Mouse (Mus musculus): Measurements from ENCODE around the gene Ralgapa1.
"Not testable (repeated sequence)": the region's sequence is repeated elsewhere in the genome, so short reads cannot be mapped to it uniquely, and the experiment has no call there.

The Ralgapa1 gene

DNA sequence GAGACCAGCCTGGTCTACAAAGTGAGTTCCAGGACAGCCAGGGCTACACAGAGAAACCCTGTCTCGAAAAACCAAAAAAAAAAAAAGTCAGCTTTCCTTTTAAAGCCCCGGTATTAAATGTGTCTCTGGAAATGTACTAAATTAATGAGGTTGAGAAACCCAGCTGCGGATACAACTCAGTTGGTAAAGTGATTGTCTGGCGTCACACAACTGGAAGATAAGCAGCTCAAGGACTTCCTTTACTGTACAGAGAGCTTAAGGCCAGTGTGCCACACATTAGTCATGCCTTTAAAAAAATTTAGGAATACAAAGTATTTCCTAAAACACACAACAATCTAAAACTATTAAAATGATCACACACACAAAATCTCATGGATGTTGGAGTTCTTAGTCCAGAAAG, 22.2 kb downstream of the Ralgapa1 start:
- no peak for DNase-seq

DNA sequence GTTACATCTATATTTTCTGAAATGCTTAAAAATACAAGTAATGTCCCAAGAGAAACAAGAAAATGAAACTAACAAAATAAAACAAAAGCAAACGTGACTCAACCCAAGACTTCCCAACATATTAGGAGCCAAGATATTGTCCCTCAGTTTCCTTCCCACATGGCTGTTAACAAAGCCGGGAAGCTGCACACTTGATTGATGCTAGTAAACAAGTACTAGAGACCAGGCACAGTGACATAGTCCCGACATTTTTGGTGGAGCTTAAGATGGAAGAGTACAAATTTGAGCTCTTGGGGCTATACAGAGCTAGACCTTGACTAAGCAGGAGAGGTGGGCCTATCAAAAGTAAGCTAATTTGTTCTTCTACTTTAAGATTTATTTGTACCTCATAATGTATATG, 23.9 kb downstream of the Ralgapa1 start:
- no peak for DNase-seq

DNA sequence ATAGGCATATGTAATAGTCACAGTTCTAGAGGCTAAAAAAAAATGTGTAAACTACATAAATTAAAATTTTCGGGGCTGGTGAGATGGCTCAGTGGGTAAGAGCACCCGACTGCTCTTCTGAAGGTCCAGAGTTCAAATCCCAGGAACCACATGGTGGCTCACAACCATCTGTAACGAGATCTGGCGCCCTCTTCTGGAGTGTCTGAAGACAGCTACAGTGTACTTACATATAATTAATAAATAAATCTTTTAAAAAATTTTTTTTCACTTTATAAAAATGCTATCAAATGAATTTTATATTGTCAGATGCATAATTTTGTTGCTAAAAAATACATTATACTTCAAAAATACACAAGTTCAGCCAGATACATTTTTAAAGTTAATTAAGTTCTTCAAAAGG, 26.5 kb downstream of the Ralgapa1 start:
- DNase-seq: not testable (repeated sequence)

DNA sequence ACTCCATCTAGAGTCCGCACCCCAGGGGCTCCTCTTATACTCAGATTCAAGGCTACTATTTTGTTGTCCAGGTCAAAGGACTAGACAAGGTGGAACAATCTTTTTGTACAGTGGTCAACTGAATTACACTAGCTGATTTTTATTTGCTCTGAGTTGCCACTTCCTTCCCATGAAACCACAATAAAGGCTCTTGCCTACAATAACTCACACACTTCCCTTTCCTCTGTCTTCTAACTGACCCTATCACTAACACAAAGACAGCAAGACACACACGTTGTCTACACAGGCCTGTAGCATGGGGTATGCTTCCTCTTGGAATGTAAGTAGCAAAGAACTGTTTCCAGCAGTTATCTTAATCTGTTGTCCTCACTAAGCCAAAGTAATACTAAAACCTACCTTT, 35.7 kb downstream of the Ralgapa1 start:
- DNase-seq: no peak

DNA sequence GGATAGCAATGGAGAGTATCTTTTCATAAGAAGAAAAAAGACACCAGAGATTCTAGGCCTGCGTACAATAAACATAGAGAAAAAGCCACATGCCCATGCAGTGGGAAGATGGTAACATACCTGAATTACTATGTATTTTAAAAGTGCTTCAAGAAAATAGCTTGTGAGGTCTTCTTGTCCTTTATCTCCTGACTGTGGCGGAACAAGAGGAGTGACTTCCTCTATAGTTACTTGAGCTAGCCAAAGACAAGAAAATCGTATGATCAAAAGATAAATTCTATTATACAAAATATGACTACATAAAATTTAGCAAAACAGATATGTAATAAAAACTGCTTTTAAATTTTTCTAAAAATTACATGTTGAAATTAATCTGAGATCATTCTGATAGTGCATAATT, 38.3 kb downstream of the Ralgapa1 start:
- no peak for DNase-seq

DNA sequence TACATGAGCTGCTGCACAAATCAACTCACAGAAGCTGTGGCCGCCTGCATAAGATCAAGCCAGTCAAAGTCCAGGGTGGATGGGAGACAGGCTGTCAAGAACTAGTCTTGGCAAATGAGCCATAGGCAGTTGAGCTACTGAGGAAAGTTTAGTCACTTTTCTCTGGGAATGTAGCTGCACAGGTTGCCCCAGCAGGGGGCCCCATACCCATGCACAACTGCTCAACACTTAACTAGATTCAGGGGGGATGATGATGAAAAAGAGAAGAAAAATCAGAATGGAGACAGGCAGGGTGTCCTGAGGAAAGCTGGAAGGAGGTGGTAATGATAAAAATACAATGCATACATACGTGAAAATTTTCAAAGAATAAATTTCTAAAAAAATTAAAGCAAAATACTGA, 42.7 kb downstream of the Ralgapa1 start:
- DNase-seq: peak; percentile 59 to 64

DNA sequence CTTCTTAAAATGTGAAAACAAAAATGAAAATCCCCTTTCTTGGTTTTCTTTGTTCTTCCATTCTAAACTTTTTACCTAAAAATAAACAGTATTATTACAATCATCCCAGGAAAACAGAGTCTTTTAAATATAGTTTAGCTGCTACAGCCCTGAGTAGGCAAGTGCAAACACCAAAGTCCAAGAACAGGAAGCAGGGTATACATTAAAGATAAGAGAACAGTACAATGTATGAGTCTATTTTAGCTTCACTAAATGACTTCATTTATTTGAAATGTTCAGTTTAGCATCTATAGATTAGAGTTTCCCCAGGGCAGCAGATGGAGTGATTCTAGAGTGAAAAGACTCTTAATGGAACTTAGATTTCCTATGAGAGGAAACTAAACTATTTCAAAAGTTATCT, 43.6 kb downstream of the Ralgapa1 start:
- no peak for DNase-seq

DNA sequence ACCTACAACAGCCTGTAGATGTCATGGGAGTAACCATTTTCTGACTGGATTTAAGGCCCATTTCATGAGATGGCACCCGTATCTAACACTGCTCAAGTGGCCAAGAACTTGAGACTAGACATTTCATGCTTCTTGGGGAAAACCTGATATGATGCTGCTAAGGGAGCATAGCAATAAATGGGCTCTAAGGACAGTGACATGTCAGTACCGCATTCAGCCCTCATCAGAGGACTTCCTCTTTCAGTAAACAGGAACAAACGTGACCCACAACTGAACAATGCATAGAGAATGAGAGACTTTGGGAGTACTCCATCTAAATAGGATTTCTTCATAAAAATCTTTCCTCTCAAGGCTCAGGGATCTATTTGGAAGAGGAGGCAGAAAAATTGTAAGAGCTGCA, 46.7 kb downstream of the Ralgapa1 start:
- peak; percentile 21 to 22 for DNase-seq

DNA sequence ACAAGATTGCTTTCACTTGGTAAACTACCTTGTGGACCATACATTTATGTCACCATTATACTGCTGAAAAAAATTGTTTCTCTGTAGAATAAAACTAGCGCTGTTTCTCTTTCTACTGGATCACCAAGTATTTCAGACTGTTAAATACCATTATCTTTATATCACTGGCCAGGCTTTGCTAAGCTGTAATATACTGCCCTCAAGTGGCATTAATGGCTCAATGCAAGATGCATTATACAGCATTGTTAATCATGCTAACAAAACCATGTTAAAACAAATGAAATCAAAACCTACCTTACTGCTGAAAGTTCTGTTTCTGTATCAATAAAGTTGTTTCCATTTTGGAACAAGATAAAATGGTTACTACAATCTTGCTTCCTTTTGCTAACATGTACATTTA, 100.6 kb downstream of the Ralgapa1 start:
- DNase-seq: peak in 1 of 2 experiments; percentile 4

DNA sequence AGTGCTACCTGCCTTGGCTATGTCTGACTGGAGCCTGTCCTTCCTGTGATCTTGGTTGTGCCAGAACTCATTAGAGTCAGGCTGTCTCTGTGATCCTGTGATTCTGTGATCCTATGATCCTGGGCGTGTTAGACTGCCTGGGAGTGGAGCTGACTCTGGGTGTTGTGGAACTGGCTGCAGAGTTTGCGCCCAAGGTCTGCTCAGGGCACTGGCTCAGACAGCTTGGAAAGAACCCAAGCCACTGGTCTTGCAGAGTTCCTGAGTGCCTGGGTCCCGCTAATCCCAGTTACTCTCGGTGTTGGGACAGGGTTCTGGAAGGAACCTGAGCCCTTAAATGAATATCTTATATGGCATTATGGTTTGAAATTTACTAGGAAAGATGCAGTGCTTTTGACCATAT, 115.1 kb downstream of the Ralgapa1 start:
- DNase-seq: no peak

DNA sequence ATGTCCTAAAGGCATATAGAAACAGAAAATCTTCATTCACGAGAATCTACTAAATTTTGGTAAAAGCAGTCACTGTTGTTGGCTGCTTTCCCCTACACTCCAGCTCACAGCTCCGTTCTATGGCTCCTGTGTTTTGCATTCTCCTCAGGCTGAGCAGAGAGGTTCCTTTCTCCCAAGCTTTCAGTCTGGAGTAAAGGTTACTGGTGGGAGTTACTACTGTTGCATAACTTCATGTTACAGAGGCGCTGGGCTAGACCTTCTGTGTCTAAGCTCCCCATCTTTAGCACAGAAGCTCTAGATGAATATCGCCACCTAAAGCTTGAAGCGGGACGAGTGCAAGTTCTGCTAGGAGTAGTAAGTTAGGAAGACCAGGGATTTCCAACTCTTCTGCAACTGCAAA, 154.3 kb downstream of the Ralgapa1 start:
- no peak for DNase-seq

DNA sequence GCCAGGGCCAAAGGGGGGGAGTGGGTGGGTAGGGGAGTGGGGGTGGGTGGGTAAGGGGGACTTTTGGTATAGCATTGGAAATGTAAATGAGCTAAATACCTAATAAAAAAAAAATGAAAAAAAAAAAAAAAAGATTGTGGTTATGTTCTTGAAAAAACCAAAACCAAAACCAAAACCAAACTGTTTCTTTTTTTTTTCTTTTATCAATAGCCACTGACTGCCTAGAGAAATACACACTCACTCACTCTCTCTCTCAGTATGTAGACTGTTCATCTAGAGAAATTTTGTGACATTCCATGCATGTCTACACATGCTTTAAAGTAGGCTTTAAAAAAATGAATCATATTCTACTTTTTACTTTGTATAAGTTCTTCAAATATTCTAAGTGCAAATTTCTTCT, 157.8 kb downstream of the Ralgapa1 start:
- DNase-seq: not testable (repeated sequence)

DNA sequence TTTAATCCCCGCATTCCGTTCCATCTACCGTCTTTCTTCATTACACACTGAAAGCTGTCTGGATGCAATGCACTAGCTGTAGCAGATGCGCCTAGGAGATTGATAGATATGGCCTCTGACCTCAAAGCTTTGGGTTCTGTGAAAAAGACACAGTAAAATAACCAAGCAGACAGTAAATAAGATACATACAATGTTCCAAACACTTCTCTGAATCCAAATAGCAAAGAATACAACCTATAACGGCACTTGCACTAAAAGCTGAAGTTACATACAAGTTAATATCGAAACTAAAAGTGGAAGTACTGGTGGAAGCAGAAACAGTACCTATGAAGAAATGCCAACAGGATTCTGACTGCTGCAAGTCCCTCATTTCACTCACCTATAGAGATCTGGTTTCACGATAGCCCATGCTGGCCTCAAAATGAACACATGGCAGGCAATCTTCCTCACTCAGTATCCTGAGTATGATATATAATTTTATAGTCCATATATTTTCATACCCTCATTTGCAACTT, 172.9 kb downstream of the Ralgapa1 start:
- no peak for DNase-seq

DNA sequence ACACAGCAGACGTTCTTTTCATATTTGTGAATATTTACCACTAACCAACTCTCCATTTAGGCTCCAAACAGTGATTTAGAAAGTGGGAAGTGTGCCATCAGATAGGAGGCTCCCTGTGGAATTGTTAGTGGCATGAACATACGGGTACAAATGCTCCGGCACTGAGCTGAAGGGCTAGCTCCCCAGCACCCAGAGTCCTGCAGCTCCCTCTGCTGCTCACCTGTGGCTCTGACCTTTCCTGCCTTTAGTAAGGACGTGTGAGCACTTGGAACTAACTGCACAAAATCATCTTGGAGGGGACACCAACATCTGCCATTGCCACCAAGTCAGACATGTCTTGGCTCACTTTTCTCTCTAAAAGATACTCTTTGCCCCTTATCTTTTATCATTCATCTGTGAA, 194.3 kb downstream of the Ralgapa1 start:
- DNase-seq: no peak

DNA sequence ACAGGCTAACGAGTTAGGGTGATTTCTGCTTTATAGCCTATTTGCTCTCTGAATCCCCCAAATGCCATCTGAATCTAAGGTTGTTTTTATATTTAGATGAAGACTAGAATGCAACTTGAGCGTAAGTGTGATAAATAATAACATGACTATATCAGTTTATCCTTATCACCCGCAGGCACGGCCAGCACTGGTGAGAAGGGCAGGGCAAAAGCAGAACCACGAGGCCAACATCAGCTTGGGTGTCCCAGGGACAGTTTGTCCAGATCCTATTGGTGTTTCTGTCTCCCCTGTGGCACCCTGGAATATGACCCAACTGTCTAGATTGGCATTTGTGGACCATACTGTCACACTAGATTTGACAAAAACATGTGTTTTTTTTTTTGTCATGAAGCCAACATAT, 197.7 kb downstream of the Ralgapa1 start:
- DNase-seq: no peak

DNA sequence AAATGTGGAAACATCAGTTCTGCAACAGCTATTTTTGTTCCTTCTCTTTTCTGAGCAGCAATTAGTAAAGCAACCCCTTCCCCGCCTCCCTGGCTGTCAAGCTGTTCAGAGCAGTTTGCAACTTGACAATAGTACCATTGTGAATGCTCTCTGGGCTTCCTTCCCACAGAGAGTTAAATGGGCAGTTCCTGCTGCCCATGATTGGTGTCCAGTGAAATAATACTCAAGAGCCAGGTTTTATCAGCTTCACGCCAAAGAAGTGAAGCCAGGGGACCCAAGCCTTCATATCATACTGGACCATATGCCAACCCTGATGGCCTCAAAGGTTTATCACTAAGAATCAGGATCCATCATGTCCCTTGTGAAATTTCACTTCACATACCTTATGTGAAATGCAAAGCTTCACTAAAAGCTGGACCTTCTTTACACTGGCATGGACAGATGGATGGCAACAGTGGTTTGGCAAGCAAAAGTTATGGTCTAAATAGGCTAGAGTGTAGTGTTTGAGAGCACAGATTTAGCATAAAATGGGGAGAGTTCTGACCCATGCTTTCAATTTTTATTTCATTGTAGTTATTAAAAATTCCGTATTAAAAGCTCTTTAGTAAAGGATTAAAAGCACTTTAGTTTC, 198.2 kb downstream of the Ralgapa1 start:
- DNase-seq: no peak

DNA sequence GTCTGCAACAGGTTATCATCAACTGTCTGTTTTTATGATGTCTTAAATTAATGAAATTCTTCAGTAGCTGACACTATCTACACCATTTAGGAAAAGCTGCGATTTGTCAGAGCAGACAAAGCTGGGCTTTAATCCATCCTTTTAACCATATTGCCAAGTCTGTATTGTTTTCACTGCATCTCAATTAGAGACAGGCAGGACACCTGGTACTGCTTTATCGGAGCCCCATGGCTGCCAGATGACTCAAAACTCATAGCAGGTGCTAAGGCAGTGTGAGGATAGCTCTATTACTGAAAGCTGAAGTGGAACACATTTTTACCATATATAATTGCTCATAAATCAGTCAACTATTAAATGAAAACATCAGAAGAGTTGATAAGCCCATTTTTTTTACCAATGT, 200.6 kb downstream of the Ralgapa1 start:
- DNase-seq: no peak

DNA sequence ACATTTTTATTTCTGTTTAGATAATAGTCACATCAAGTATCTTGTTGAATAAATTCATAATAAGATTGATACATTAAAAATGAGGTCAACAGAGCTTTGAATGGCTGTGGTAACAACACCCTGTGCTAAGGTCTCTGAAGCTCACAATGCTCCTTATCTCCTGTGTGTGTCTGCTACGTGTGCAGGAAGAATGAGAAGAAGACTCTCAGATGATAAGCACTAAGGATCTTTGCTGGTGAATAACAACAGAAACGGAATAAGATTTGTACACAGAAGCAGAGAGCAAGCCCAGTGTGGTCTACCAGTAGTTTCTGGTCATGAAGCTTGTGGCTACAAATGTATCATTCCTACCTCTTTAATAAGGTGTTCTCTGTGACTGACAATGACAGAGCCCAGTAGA, 210.2 kb downstream of the Ralgapa1 start:
- no peak for DNase-seq

DNA sequence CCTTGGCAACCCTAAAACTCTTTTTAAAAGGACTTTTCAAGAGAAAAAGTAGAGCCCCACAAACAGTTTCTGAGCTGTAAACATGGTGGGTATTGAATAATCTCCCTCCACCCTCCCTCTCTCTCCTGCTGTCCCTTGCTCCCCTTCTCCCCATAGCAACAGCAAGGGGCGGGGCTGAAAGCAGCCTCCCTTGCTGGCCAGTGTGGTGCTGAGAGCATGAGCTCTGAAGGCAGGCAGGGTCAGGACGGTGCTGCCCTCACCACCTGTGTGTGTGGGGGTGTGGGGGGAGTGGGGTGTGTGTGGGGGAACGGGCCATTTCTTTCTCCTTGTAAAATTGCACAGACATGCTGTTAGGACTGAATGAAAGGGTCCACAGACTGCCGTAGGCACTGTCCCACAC, 213.1 kb downstream of the Ralgapa1 start:
- DNase-seq: no peak

DNA sequence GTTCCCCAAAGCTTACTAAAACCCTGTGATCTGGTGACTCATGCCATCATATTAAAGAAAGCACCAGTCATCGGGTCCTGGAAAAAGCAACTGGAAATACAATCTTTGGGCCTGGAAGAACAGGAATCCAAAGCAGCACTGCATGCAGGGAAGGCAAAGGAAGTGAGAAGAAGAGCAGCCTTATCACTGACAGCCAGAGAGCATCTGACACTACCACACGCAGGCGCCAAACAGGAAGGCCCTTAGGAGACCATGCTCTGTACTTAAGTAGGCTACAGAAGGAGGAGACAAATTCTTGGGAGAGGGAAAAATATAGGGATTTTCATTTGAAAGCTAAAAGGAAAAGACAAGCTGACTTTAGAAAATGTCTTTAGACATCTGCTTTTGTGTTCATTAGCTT, 216.6 kb downstream of the Ralgapa1 start:
- no peak for DNase-seq

DNA sequence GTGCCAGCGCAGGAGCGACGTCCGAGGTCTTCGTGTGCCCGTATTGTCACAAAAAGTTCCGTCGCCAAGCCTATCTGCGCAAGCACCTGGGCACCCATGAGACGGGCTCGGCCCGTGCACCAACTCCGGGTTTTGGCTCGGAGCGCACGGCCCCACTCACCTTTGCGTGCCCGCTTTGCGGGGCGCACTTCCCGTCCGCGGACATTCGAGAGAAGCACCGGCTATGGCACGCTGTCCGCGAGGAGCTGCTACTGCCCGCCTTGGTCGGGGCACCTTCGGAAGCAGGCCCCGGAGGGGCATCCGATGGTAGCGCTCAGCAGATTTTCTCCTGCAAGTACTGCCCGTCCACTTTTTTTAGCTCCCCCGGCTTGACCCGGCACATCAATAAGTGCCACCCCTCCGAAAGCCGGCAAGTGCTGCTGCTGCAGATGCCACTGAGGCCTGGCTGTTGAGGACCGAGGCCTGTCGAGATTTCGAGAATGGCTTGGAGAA, 220.4 kb downstream of the Ralgapa1 start:
- DNase-seq: no peak

DNA sequence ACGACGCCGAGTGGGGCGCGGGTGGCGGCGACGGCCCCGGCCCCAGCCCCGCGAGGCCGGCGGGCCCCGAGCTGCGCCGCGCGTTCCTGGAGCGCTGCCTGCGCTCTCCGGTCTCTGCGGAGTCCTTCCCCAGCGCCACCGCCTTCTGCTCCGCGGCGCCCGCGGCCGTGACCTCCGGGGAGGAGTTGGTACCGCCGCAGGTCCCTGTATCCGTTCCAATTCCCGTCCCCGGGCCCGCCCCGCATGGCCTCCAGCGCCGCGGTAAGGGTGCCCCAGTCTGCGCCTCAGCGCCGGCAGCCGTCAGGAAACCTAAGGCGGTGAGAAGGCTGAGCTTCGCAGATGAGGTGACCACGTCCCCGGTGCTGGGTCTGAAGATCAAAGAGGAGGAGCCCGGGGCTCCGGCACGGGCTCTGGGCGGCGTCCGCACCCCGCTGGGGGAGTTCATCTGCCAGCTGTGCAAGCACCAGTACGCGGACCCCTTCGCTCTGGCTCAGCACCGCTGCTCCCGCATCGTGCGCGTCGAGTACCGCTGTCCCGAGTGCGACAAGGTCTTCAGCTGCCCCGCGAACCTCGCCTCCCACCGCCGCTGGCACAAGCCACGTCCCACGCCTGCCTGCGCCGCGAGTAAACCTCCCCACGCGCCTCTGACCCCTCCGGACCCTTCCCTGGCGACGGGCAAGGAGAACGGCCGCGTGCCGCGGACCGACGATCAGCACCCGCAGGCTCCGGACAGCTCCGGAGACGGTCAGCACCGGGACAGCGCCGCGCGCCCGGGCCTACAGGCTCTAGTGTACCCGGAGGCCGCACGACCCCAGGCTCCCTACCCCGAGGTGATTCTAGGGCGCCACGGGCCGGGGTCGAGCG, 221.1 kb downstream of the Ralgapa1 start:
- DNase-seq: peak; percentile 37 to 44

DNA sequence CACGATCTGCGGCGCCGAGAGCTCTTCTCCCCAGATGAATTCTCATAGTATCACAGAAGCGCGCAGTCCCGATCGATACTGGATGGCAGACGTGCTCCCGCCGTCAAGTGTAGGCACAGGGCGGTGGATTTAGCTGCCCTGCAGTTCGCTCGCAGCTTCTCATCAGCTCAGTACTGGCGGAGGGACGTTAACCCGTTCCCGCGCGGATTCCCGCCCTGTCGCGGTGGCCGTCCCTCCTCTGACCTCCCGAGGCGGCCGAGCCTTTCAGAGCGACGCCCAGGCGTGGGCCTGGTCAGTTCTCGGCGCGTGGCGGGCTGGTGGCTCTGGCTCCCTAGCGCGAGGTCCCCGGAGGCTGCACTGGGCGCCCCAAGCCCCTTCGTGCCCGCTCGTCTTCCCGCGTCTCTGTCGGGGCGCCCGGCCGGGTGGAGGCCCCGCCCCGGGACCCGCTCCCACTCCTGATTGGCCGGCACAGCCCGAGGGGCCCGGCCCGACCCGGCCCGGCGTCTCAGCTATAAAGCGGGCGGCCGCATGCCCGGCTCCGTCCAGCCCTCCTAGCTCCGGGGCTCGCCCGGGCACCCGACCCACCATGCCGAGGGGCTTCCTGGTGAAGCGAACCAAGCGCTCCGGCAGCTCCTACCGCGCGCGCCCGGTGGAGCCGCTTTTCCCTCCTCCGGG, 221.9 kb downstream of the Ralgapa1 start, which contains the start of gene Insm2:
Gene Insm2, plus strand, starts transcription at position 541 of the 675 bp plus-strand sequence.
- peak in 1 of 2 experiments; percentile 2 for DNase-seq

DNA sequence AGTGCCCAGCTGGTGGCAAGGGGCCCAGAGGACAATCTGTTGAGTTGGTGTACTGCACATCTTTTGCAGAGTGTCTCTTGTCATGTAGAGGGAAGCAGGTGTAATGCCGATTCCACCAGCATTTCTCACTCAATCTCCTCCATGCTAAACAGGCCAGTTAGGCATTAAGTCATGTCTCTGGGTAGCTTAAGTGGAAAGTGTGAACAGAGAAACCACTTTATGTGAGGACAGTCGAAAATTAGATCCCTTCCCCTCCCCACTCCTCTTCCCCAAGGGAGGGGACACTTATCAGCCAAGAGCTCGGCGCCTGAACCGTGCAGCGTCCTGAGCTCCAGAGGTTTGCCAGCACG, 222.5 kb downstream of the Ralgapa1 start:
- DNase-seq: no peak
